Mouse (Mus musculus) splenic B cell, adult 2 months (primary cell): ENCODE data around the gene Mrps6.

Experiments used
- DNase-seq: peaks from one replicate; pipeline ENCODE4 v3.0.0-alpha.2; 2011; ENCODE audit warnings: low read depth, low spot score
- H3K27me3 ChIP-seq: 2 replicates; pipeline ENCODE4 v1.6.1; 2012; ENCODE audit warnings: mild to moderate bottlenecking, low read length, moderate library complexity, mixed read lengths; ENCODE audit not compliant: control insufficient read depth, poor library complexity, insufficient read depth, severe bottlenecking
- H3K36me3 ChIP-seq: 2 replicates; pipeline ENCODE4 v1.6.1; 2012; ENCODE audit warnings: mild to moderate bottlenecking, low read length, moderate library complexity, mixed read lengths; ENCODE audit not compliant: control insufficient read depth, poor library complexity, insufficient read depth, severe bottlenecking

The Mrps6 gene

DNA sequence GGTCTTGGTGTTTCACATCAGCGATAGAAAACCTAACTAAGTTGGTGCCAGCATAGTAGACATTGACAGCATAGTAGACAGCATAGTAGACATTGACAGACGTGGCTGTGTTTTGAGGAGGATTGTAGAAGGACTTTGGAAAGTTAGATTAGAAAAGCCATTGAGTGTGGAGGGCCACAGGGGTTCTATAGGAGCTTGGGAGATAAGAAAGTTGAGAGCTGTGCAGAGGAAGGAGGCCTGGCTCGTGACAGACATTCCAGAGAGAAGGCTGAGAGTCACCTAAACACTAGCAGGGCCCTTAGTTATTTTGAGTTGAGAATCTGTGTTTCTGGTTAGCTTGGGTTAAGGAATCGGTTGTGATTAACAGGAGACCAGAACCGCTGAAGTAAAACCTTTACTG is 69.6 kb downstream of the Mrps6 start:
- no peak for DNase-seq
- Histone ChIP-seq H3K27me3 (no peaks in the 10 kb centered on the region), H3K36me3 (no peaks in the 10 kb centered on the region)

DNA sequence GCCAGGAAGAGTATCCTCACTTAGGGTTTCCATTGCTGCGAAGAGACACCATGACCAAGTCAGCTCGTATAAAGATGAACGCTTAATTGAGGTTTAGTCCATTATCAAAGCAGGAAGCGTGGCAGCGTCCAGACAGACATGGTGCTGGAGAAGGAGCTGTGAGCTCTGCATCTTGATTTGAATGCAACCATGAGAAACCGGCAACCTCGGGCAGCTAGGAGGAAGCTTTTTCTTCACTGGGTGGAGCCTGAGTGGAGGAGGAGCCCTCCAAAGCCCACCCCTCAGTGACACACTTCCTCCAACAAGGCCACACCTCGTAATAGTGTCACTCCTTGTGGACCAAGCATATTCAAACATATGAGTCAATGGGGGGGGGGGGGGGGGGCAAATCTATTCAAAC is 71.8 kb downstream of the Mrps6 start:
- no peaks in the 10 kb centered on the region for H3K36me3 ChIP-seq
- no peak for DNase-seq

DNA sequence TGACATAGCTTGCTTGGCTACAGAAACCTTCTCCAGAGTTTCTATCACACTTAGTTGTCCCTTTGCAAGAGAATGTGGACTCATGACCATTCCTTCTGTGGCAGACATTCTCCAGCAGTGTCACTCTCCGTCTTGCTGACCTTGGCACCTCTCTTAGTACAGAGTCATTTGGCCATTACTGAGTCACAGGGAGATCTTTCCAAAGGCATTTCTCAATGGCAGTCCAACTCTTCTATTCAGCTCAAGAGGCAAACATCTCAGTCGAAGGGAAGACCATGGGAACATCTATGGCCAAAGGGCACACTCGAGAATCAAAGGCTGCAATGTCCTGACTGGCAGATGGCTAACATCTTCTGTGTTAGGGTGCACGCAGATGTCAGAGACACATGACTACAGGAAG is 74.4 kb downstream of the Mrps6 start:
- no peaks in the 10 kb centered on the region for H3K27me3 ChIP-seq
- no peaks in the 10 kb centered on the region for H3K36me3 ChIP-seq
- no peak for DNase-seq

More for the DNA sequence above, 71.8 kb downstream of the Mrps6 start:
- no peaks in the 10 kb centered on the region for H3K27me3 ChIP-seq

- no peak for DNase-seq
- Histone ChIP-seq H3K27me3 (no peaks in the 10 kb centered on the region), H3K36me3 (no peaks in the 10 kb centered on the region)
These were observed 76.2 kb downstream of the Mrps6 start for GRCm38 (mm10) chr16:92134148-92134764.

DNA sequence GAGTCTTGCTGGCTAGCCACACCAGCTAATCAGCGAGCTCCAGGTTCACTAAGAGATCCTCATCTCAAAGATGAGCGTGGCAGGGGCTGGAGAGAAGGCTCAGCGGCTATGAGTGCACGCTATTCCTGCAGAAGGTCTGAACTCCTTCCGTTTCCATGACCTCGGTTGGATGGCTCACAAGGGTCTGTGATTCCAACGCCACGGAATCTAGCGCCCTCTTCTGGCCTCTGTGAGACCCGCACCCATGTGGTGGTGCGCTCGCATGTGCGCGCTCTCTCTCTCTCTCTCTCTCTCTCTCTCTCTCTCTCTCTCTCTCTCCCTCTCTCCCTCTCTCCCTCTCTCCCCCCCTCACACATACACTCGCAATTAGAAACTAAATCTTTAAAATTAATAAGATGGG is 78.2 kb downstream of the Mrps6 start:
- Histone ChIP-seq H3K27me3 (no peaks in the 10 kb centered on the region), H3K36me3 (no peaks in the 10 kb centered on the region)
- no peak for DNase-seq

DNA sequence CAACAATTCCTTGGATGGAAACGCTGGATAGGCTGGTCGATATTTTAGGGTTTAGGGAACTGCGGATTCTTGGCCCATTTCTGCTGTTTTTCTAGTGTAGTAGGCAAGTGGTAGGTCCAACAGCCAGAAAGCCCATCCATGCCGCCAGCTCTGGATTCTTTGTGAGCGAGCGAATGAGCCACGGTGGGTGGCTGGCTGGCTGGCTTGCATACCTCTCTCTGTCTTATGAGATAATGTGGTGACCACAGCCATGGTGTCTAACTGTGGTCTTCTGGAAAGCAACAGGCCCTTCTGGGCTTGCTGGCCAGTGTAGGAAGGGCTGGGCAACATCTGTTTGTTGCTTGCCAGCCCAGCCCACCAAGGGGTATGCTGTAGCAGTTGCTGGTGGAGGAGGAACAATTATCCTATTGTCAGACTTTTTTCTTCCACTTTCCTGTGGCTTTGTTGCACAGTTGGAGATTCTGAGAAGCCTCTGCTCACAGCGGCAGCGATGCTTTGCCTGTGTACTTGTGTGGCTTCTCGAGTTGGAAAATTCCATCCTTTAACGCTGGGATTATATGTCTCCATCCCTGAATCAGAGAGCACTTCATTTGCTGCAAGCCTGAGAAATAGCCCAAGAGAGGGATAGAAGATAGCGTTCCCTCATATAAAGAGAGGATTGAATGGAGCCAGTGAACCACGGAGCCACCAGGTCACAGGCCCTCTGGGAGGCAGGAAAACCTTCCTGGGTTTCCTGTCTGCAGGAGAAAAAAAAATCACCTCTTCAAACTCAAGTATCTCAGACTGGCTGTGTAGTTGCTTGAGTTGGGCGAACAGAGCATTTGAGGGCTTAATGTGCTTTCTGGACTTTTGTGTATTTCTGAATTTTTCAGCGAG is 81.6 kb downstream of the Mrps6 start:
- no peaks in the 10 kb centered on the region for H3K27me3 ChIP-seq
- DNase-seq = no peak
- H3K36me3 ChIP-seq = no peaks in the 10 kb centered on the region

DNA sequence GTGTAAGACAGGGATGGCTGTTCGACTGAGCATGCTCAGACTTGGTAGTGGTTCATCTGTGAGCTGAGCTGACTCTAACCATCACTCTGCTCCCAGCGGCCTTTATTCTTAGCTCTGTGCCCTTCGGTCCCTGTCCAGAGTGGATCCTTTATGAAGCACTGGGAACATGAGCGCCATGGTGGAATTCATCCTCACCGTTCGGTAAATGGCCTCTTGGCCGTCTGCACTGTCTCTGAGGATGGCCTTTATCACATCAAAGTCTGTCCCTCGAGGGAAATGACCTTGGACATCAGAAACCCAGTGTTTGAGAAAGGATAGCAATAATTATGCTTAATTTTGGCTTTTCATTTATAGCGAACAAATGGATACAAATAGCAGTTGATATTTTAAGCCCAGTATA is 82.3 kb downstream of the Mrps6 start:
- Histone ChIP-seq H3K27me3 (no peaks in the 10 kb centered on the region), H3K36me3 (no peaks in the 10 kb centered on the region)
- no peak for DNase-seq

DNA sequence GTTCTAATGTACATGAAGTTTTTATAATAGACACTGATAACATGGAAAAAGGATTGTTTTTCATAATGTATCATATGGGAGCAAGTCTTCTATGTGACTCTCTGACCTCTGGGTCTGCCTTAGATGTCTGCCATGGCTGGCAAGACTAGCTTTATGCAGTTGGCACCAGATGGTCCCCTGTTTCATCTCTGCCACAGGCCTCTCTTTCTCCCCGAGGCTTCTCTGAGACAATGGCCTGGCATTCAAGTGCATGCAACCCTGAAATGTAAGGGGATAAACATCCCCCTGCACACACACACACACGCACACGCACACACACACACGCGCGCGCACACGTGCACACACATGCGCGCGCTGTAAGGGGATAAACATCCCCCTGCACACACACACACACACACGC is 83.0 kb downstream of the Mrps6 start:
- no peaks in the 10 kb centered on the region for H3K27me3 ChIP-seq
- DNase-seq = no peak
- H3K36me3 ChIP-seq = no peaks in the 10 kb centered on the region

DNA sequence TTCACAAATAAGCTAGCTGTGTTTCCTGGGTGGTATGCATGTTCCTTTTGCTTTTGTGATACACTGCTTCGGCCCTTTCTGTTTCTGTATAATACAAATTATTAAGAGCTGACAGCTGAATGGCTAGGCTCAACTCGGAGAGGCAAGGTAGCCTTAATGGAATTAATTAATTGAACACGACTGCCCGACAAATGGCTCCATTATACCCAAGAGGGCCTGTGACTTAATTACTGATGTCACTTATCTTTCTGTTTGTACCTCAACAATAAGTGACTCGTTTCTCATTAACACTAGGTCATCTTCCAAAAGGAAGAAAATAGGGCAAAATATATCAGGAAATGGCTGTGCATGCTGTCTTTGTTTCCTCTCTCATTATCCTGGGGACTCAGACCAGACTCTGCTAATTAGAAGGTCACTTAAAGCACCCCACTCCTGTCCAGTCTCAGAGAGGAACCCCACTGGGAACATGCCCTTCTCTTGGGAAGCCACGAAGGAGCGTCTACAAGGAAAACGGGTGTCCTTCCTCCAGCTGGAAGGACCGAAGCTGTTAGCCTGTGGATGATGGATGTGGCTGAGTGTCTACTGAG is 84.4 kb downstream of the Mrps6 start:
- no peak for DNase-seq
- H3K27me3 ChIP-seq = no peaks in the 10 kb centered on the region
- H3K36me3 ChIP-seq = no peaks in the 10 kb centered on the region

GRCm38 (mm10) chr16:92147631-92148366 is 89.7 kb downstream of the Mrps6 start:
- H3K27me3 ChIP-seq = no peaks in the 10 kb centered on the region
- no peak for DNase-seq
- no peaks in the 10 kb centered on the region for H3K36me3 ChIP-seq

DNA sequence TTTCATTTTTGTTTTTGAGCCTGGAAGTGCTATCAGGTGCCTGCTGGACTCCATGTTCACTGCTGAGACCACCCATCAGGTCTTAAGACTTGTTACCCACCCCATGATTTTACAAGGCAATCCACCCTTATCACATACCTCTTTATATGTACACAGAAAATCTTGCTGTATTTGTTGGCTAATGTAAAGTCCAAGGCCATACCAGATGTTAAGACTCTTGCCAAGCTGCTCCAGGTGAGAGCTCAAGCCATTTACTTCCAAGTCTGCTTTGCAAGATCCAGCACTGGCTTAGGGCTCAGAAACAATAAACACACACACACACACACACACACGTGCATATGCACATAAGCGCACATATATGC is 90.3 kb downstream of the Mrps6 start:
- no peaks in the 10 kb centered on the region for H3K27me3 ChIP-seq
- no peak for DNase-seq
- H3K36me3 ChIP-seq = no peaks in the 10 kb centered on the region

- DNase-seq = no peak
- no peaks in the 10 kb centered on the region for H3K27me3 ChIP-seq
These were observed 92.9 kb downstream of the Mrps6 start for GRCm38 (mm10) chr16:92150975-92151374.

DNA sequence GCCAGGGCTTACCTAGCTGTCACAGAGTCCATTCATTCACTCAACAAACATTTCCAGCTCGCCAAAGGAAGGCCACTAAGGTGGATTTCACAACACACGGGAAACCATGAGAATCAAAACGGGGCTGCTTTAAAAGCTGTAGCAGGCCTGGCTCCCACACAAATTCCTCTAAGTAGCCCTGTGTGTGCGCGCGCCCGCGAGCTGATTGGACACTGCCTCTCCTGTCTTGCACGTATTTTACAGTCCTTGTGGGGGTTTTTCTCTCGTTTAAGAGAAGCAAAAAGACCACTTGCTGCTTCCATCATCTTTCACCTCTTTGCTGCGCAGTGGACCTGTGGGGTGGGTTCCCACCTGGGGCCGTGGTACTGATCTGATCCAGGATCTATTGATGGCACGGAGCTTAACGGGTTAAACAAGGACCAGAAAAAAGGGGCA is 100.0 kb downstream of the Mrps6 start:
- no peaks in the 10 kb centered on the region for H3K36me3 ChIP-seq
- no peak for DNase-seq
- H3K27me3 ChIP-seq = no peaks in the 10 kb centered on the region; the same call in 1 of the 2 replicates

More at GRCm38 (mm10) chr16:92150975-92151374, 92.9 kb downstream of the Mrps6 start:
- no peaks in the 10 kb centered on the region for H3K36me3 ChIP-seq

GRCm38 (mm10) chr16:92158461-92159091 is 100.5 kb downstream of the Mrps6 start:
- Histone ChIP-seq H3K36me3 (no peaks in the 10 kb centered on the region), H3K27me3 (no peaks in the 10 kb centered on the region; the same call in 1 of the 2 replicates)
- DNase-seq = no peak
